Mouse (Mus musculus): Measurements from ENCODE around the gene Abtb1. TPM values are rescaled to one million over a fixed set of nuclear protein-coding genes. Genes with fewer than 3 reads are reported as not detected.

Abtb1 gene
- polyA plus RNA-seq, 1 experiment from 2014 or later, result 26.1 TPM

- ATAC-seq (ENCODE audit: low FRiP score, low TSS enrichment), result no peak
- TF ChIP-seq EP300 (optimal IDR thresholded peaks at IDR 0.05) (no peak), CTCF (IDR thresholded peaks at IDR 0.05; ENCODE audit: low read depth) (no peak)
- 93% methylated on average over 17 of the region's 17 CpGs for WGBS
- H3K27ac ChIP-seq (replicated peaks), result no peak overlapping the region
- H3K9me3 ChIP-seq (ENCODE audit: control insufficient read depth, low read length), result no peaks in the 10 kb centered on the region
- H3K4me3 ChIP-seq (ENCODE audit: low read depth, low read length), result no peak overlapping the region
- no peaks in the 10 kb centered on the region for H3K4me1 ChIP-seq (replicated peaks; ENCODE audit: control insufficient read depth, insufficient read depth)
- H3K4me2 ChIP-seq (replicated peaks; ENCODE audit: low read depth), result no peak overlapping the region
- no peak overlapping the region for H3K9ac ChIP-seq (ENCODE audit: low read length)
- no peaks in the 10 kb centered on the region for H3K27me3 ChIP-seq (ENCODE audit: control insufficient read depth, insufficient read depth, low read length)
- H3K36me3 ChIP-seq (ENCODE audit: control insufficient read depth, insufficient read depth, low read length), result peaks cover 16% of the 10 kb centered on the region
- no peak for DNase-seq (ENCODE audit: low spot score)
Observed at GRCm38 (mm10) chr6:88884690-88885089, 42.9 kb upstream of the Abtb1 start.

GRCm38 (mm10) chr6:88884195-88884594 lies 42.4 kb upstream of the Abtb1 start:
- TF ChIP-seq CTCF (IDR thresholded peaks at IDR 0.05; ENCODE audit: low read depth) (no peak), EP300 (optimal IDR thresholded peaks at IDR 0.05) (no peak)
- Histone ChIP-seq H3K9me3 (ENCODE audit: control insufficient read depth, low read length) (no peaks in the 10 kb centered on the region), H3K27me3 (ENCODE audit: control insufficient read depth, insufficient read depth, low read length) (no peaks in the 10 kb centered on the region), H3K36me3 (ENCODE audit: control insufficient read depth, insufficient read depth, low read length) (peaks cover 15% of the 10 kb centered on the region), H3K4me2 (replicated peaks; ENCODE audit: low read depth) (no peak overlapping the region), H3K9ac (ENCODE audit: low read length) (no peak overlapping the region), H3K27ac (replicated peaks) (no peak overlapping the region), H3K4me1 (replicated peaks; ENCODE audit: control insufficient read depth, insufficient read depth) (no peaks in the 10 kb centered on the region), H3K4me3 (ENCODE audit: low read depth, low read length) (no peak overlapping the region)
- ATAC-seq (ENCODE audit: low FRiP score, low TSS enrichment) (no peak), DNase-seq (ENCODE audit: low spot score) (no peak)
- 80% methylated on average over 10 of the region's 10 CpGs for WGBS

GRCm38 (mm10) chr6:88881334-88881733 lies 39.5 kb upstream of the Abtb1 start:
- Histone ChIP-seq H3K9ac (ENCODE audit: low read length) (no peak overlapping the region), H3K9me3 (ENCODE audit: control insufficient read depth, low read length) (no peaks in the 10 kb centered on the region), H3K27ac (replicated peaks) (no peak overlapping the region), H3K36me3 (ENCODE audit: control insufficient read depth, insufficient read depth, low read length) (peaks cover 6% of the 10 kb centered on the region; the same call in 1 of the 2 replicates), H3K4me3 (ENCODE audit: low read depth, low read length) (no peak overlapping the region), H3K27me3 (ENCODE audit: control insufficient read depth, insufficient read depth, low read length) (no peaks in the 10 kb centered on the region), H3K4me2 (replicated peaks; ENCODE audit: low read depth) (no peak overlapping the region), H3K4me1 (replicated peaks; ENCODE audit: control insufficient read depth, insufficient read depth) (no peaks in the 10 kb centered on the region)
- TF ChIP-seq CTCF (IDR thresholded peaks at IDR 0.05; ENCODE audit: low read depth) (no peak), EP300 (optimal IDR thresholded peaks at IDR 0.05) (no peak)
- WGBS, result 71% methylated on average over 7 of the region's 7 CpGs
- DNase-seq (ENCODE audit: low spot score), result no peak
- no peak for ATAC-seq (ENCODE audit: low FRiP score, low TSS enrichment)

GRCm38 (mm10) chr6:88879471-88879870 lies 37.7 kb upstream of the Abtb1 start:
- H3K27ac ChIP-seq (replicated peaks), result no peak overlapping the region
- TF ChIP-seq CTCF (IDR thresholded peaks at IDR 0.05; ENCODE audit: low read depth) (peak; percentile 43; the same call in 1 of the 2 replicates), EP300 (optimal IDR thresholded peaks at IDR 0.05) (no peak)
- H3K4me3 ChIP-seq (ENCODE audit: low read depth, low read length), result no peak overlapping the region
- no peaks in the 10 kb centered on the region for H3K27me3 ChIP-seq (ENCODE audit: control insufficient read depth, insufficient read depth, low read length)
- H3K9me3 ChIP-seq (ENCODE audit: control insufficient read depth, low read length), result no peaks in the 10 kb centered on the region
- ATAC-seq (ENCODE audit: low FRiP score, low TSS enrichment) (no peak), DNase-seq (ENCODE audit: low spot score) (no peak)
- peaks cover 6% of the 10 kb centered on the region; the same call in 1 of the 2 replicates for H3K36me3 ChIP-seq (ENCODE audit: control insufficient read depth, insufficient read depth, low read length)
- H3K9ac ChIP-seq (ENCODE audit: low read length), result no peak overlapping the region
- H3K4me1 ChIP-seq (replicated peaks; ENCODE audit: control insufficient read depth, insufficient read depth), result no peaks in the 10 kb centered on the region
- 64% methylated on average over 4 of the region's 4 CpGs for WGBS
- no peak overlapping the region for H3K4me2 ChIP-seq (replicated peaks; ENCODE audit: low read depth)

- Histone ChIP-seq H3K4me3 (ENCODE audit: low read depth, low read length) (peak within 1 kb of the TSS; percentile 67), H3K27ac (replicated peaks) (no peak within 1 kb of the TSS; the same call in 1 of the 2 replicates), H3K9ac (ENCODE audit: low read length) (peak within 1 kb of the TSS; percentile 68), H3K4me2 (replicated peaks; ENCODE audit: low read depth) (peak within 1 kb of the TSS; percentile 97), H3K9me3 (ENCODE audit: control insufficient read depth, low read length) (no peaks in the 10 kb centered on the region), H3K4me1 (replicated peaks; ENCODE audit: control insufficient read depth, insufficient read depth) (no peaks in the 10 kb centered on the region), H3K36me3 (ENCODE audit: control insufficient read depth, insufficient read depth, low read length) (no peaks in the 10 kb centered on the region), H3K27me3 (ENCODE audit: control insufficient read depth, insufficient read depth, low read length) (no peaks in the 10 kb centered on the region)
- peak; percentile 72 for ATAC-seq (ENCODE audit: low FRiP score, low TSS enrichment)
- TF ChIP-seq EP300 (optimal IDR thresholded peaks at IDR 0.05), result no peak
- no peak for TF ChIP-seq CTCF (IDR thresholded peaks at IDR 0.05; ENCODE audit: low read depth)
- peak; percentile 71 for DNase-seq (ENCODE audit: low spot score)
- WGBS, result 7% methylated on average over 47 of the region's 63 CpGs
Observed at GRCm38 (mm10) chr6:88874868-88875508, 33.2 kb upstream of the Abtb1 start, which contains the start of gene Podxl2. Gene Podxl2 (minus strand): TSS chr6:88875044.
